Mouse (Mus musculus) CH12.LX (cell line): Measurements from ENCODE around the gene Gm20388.

Experiments used
- CTCF ChIP-seq, 2 experiments: IDR thresholded peaks in 1 of 2; conservative IDR thresholded peaks in 1 of 2; 2 replicates each; pipeline ENCODE4 v1.5.1; 2011 to 2012; ENCODE audit warnings: low read depth in 2 of 2, low read length in 2 of 2, improper control_type of control experiment in 1 of 2, inconsistent platforms in 1 of 2, mild to moderate bottlenecking in 1 of 2, moderate library complexity in 1 of 2
- E2F4 ChIP-seq: IDR thresholded peaks from 2 replicates; pipeline ENCODE4 v1.6.1; 2011; ENCODE audit warnings: low read depth, low read length, improper control_type of control experiment; ENCODE audit not compliant: insufficient replicate concordance
- EP300 ChIP-seq: IDR thresholded peaks from 2 replicates; pipeline ENCODE4 v1.6.1; 2011; ENCODE audit warnings: low read length, improper control_type of control experiment
- HCFC1 ChIP-seq: IDR thresholded peaks from 2 replicates; pipeline ENCODE4 v1.6.1; 2012; ENCODE audit warnings: low read depth, mild to moderate bottlenecking, inconsistent platforms, low read length, improper control_type of control experiment
- MXI1 ChIP-seq: IDR thresholded peaks from 2 replicates; pipeline ENCODE4 v1.6.1; 2011; ENCODE audit warnings: mild to moderate bottlenecking, low read depth, low read length, improper control_type of control experiment
- POLR2A ChIP-seq: IDR thresholded peaks from 2 replicates; pipeline ENCODE4 v1.6.1; 2011; ENCODE audit warnings: low read depth, mild to moderate bottlenecking, improper control_type of control experiment, low read length
- SIN3A ChIP-seq: IDR thresholded peaks from 2 replicates; pipeline ENCODE4 v1.6.1; 2012; ENCODE audit warnings: low read length, improper control_type of control experiment, inconsistent platforms
- ZNF384 ChIP-seq: IDR thresholded peaks from 2 replicates; pipeline ENCODE4 v1.6.1; 2012; ENCODE audit warnings: low read depth, low read length, improper control_type of control experiment, inconsistent platforms

- no peak for TF ChIP-seq POLR2A
- no peak for TF ChIP-seq ZNF384
- no peak for TF ChIP-seq E2F4
- no peak for TF ChIP-seq CTCF (conservative IDR thresholded peaks at IDR 0.05 in 1 of 2, IDR thresholded peaks at IDR 0.05 in 1 of 2; ENCODE audit: low read depth in 2 of 2, low read length in 2 of 2)
- no peak for TF ChIP-seq HCFC1
- TF ChIP-seq SIN3A = no peak
- no peak for TF ChIP-seq MXI1
- TF ChIP-seq EP300 = no peak
Observed at GRCm38 (mm10) chr8:120530954-120531656, 620.5 kb downstream of the Gm20388 start.
